Mouse (Mus musculus): Measurements from ENCODE around the gene Art3.
A peak's percentile ranks its signal among the peaks of the same experiment; 100 is the strongest.

Art3 gene

DNA sequence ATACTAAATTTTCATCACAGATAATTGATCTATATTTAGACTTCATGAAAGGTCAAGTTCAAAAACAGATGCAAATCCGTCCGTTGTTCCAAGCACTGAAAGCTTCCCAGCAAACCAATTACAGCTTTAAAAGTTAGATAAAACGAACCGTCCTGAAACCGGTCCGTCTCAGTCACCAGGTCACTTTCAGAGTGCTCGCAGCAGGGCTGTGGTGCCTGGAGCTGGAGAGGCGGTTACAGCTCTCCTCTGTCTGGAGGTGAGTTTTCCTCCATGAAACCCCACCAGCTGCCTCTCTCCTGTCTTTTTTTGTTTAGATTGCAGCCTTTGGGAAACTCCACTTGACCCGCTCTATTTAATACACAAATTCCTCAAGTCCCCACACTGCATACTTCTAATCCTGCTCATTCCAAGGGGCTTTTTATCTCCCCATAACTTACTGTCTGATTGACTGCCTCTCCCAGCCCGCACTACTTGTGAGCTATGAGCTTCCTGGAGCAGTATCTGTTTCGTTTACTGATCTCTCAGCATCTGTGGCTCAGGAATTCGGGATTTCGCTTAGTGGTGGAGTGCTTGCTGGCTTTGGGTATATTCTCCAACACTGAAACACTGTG, 45.3 kb downstream of the Art3 start:
- no peak for DNase-seq (ENCODE audit: low read depth, low spot score)

GRCm38 (mm10) chr5:92381550-92382348, 50.1 kb downstream of the Art3 start:
- peak; percentile 77 for DNase-seq (ENCODE audit: low read depth, low spot score)

- no peak for DNase-seq (ENCODE audit: low read depth, low spot score)
Measured at GRCm38 (mm10) chr5:92382349-92382679, 50.7 kb downstream of the Art3 start.

GRCm38 (mm10) chr5:92383747-92384146, 52.1 kb downstream of the Art3 start:
- DNase-seq (ENCODE audit: low read depth, low spot score), result peak; percentile 88

- no peak for DNase-seq (ENCODE audit: low read depth, low spot score)
Measured at GRCm38 (mm10) chr5:92384855-92385254, 53.2 kb downstream of the Art3 start.

GRCm38 (mm10) chr5:92386102-92386501, 54.5 kb downstream of the Art3 start:
- no peak for DNase-seq (ENCODE audit: low read depth, low spot score)

DNA sequence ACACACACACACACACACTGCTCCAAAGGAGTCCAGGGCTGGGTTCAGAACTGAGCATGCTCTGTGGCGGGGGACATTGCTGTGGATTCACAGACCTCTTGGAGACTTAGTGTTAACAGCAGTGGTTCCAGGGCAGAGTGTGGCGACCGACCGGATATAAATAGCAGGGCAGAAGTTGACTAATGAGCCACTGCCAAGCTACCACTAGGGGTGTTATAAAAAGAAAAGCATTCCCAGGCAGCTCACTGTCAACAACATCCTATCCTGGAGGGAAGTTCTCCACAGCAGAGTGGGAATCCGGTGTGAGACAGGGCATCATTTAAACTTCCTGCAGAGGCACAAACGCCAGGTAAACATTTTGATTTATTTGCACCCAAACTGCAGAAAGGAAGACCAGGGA, 55.0 kb downstream of the Art3 start:
- DNase-seq (ENCODE audit: low read depth, low spot score), result peak; percentile 84

DNA sequence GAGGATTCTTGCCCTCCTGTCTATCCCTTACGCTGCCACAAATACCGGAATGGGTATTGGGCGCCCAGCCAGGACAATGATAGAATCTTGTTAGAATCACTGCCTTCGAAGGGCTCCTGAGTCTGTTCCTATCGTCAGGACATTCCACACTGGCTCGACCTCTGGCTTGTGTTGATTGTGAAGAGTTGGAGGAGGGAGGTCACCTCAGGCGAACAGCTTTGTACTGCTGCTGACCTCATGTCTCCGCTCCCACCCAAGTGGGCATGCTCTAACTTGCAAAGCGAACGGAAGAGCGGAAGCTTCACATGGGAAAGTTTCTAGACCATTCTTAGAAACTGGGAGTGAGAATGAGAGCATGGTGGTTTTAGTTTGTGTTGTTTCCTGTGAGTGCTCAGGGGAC, 55.8 kb downstream of the Art3 start:
- DNase-seq (ENCODE audit: low read depth, low spot score), result peak; percentile 70

DNA sequence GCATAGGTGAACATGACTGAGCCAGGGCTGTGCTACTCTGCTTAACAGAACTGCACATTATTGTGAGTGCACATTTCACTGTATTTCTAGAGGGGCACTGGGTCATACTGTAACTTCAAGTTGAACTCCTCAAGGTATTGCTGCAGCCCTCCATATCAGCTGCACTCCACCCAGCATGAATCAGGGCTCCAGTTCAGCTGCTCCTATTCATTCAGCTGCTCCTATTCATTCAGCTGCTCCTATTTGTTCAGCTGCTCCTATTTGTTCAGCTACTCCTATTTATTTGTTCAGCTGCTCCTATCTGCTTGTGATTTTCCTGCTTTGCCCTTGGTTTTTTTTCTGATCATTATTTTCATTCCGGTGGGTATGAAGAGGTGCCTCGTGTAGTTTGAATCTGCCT, 58.4 kb downstream of the Art3 start:
- DNase-seq (ENCODE audit: low read depth, low spot score), result no peak

DNA sequence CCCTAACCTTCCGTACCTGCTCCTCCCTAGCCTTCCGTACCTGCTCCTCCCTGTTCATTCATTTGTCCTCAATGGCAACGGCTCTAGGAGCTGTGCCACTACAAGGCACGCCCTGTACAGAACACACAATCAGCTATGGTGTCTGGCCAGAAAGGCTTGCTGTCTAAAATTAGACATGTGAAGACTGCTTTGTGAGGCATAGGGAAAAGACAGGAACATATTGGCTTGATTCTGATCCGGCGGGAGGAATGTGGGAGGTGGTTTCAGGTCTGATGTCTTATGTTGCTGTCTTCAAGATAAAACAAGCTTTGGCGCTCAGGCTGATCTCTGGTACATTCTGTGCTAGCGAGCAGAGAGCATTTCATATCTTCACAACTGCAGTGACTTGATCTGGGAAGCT, 59.0 kb downstream of the Art3 start:
- DNase-seq (ENCODE audit: low read depth, low spot score), result peak; percentile 69

- no peak for DNase-seq (ENCODE audit: low read depth, low spot score)
Measured at GRCm38 (mm10) chr5:92392542-92392941, 60.9 kb downstream of the Art3 start.

- DNase-seq (ENCODE audit: low read depth, low spot score), result no peak
Measured at GRCm38 (mm10) chr5:92393863-92394262, 62.2 kb downstream of the Art3 start.

GRCm38 (mm10) chr5:92395764-92396163, 64.1 kb downstream of the Art3 start:
- no peak for DNase-seq (ENCODE audit: low read depth, low spot score)

GRCm38 (mm10) chr5:92396476-92396875, 64.8 kb downstream of the Art3 start:
- no peak for DNase-seq (ENCODE audit: low read depth, low spot score)

DNA sequence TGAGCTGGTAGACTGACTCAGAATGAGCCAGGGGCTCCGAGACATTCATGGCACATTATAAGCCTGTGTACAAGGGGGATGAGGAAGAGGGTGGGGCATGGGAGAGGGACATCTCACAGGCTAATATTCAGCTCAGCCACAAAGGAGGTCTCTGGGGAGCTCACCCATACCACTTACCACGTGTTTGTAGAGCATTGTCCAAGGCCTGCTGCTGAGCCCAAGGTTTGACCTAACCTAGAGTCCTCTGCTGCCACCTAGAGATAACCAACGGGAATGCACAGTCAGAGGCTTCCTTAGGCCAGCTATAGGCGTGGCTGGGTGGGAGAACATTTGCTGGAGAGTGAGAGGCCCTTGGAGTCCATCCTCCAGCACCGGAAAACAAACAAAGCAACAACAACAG, 66.5 kb downstream of the Art3 start:
- peak; percentile 76 for DNase-seq (ENCODE audit: low read depth, low spot score)

GRCm38 (mm10) chr5:92402816-92403215, 71.2 kb downstream of the Art3 start:
- DNase-seq (ENCODE audit: low read depth, low spot score), result no peak

DNA sequence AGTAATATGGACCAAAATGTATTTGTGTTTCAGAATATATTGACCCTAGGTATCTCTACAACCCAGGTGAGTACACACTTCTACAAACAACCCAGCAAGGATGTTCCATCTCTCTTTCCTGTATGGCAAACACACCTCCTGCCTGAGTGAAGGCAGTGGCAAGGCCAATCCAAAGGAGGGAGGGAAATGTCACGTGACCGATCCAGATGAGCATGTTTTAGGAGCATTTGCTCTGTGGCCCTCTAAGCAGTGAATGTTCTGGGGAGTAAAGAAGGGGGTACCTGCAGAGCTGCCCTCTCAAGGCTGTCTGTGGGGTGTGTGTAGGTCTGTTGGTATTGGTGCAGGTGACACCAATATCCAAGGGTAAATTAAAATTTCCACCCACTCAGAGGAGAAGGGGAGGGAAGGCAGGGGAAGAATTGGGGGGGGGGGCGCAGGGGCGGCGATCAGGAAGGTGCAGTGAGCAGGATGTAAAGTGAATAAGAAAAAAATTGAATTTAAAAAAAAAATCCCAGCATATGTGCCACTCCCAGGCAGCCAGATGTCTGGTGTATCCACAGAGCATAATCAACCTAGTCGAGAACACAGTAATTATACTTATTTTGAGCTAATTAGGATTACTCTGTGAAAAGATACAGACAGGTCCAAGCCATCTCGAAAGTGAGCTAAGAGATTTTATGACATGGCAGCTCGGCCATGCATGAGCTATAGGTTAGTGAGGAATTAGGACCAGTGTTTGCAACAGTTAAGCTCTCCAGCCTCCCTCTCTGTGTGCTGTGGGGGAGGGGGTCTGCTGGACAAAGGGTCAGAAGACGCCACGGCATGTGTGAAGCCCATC, 72.2 kb downstream of the Art3 start:
- DNase-seq (ENCODE audit: low read depth, low spot score), result no peak

GRCm38 (mm10) chr5:92404400-92404678, 72.7 kb downstream of the Art3 start:
- DNase-seq (ENCODE audit: low read depth, low spot score), result no peak

DNA sequence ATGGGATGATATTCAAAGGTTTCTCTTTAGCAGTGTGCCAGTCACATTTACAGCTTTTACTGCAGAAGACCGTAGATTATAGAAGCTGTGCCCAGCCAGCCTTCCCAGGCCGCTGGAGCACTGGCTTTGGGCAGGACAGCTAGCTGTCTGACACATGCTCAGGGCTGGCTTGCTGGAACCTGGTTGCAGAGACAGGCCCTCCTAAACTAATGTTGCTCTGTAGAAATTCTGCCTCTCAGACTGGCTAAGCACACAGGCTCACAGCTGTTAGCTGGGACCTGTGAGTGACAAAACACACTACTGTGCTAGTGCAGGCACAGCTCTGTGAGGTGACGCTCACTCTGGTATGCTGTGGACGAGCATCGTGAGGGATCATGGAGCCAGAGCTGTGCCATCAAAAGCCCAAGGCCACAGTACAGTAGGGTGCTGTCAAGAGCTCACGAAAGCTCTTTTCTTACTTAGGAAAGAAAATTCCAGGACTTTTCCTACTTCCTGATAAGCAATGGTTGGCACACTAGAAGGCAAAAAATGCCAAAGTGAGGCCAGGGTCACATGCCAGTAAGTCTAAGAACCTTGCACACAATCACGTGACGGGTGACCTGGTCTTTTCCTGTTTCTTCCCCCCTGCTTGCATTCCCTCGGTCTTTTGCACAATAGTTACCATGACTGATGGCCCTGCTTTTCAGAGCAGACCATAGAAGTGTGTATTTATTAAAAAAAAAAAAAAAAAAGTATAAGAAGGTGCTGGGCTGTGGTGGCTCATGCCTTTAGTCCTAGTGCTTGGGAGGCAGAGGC, 77.9 kb downstream of the Art3 start:
- no peak for DNase-seq (ENCODE audit: low read depth, low spot score)

- no peak for DNase-seq (ENCODE audit: low read depth, low spot score)
Measured at GRCm38 (mm10) chr5:92410486-92410885, 78.9 kb downstream of the Art3 start.

- no peak for DNase-seq (ENCODE audit: low read depth, low spot score)
Measured at GRCm38 (mm10) chr5:92411461-92412140, 80.0 kb downstream of the Art3 start.

Data from skeletal muscle tissue, adult 2 months (tissue).